Mouse (Mus musculus): ENCODE measurements around the gene Rnf185. TPM values are rescaled to one million over a fixed set of nuclear protein-coding genes. Genes with fewer than 3 reads are reported as not detected.

Gene Rnf185
- polyA plus RNA-seq, 1 experiment from 2014 or later = 9.7 TPM

DNA sequence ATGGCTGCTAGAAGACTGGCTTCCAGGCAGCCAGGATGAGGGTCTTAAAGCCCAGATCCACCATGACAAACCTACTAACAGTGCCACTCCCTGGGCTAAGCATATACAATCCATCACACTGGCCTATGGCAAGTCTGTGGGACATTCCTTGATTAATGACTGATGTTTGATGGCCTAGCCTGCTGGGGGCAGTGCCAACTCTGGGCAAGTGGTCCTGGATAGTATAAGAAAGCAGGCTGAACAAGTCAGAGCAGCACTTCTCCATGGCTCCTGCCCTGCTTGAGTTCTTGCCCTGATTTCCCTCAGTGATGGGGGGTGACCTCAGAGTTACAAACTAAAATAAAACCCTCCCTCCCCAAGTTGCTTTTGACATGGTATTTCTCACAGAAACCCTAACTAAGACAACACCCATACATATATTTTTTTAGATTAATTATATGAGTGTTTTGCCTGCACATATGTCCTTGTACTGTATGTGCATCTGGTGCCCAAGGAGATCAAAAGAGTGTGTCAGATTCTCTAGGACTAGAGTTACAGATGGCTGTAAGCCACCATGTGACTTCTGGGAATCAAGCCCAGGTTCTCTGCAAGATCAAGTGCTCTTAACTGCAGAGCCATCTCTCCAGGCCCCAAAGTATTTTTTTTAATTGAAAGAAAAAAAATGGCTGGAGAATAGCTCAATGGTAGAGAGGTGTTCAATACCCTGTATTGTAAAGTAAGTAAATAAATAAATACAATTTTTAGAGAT, 10.3 kb downstream of the Rnf185 start:
- ATAC-seq = no peak
- DNase-seq = no peak

DNA sequence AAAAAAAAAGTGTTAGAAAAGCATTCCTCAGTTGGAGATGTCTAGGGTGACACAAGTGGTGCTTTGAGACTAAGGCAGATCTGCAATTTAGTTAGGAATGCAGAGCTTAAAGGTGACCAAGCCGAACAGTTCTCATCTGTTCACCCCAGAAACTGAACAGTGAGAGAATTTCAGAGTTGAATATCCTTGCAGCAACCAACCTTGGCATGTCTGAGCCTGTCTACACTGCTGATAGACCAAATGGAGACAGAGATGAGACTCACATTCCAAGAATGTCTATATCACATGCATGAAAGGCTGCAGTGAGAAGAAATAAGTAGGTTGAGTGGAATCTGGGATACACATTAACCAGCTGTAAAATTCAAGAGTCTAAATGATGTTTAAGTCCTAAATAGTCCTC, 14.5 kb downstream of the Rnf185 start:
- Histone ChIP-seq H3K27ac (ENCODE audit: low read depth) (no peak overlapping the region), H3K4me1 (ENCODE audit: insufficient read depth) (no peaks in the 10 kb centered on the region), H3K36me3 (replicated peaks; ENCODE audit: insufficient read depth, low read length) (no peaks in the 10 kb centered on the region), H3K4me2 (ENCODE audit: low read depth, low read length) (no peak overlapping the region), H3K9ac (replicated peaks) (no peak overlapping the region), H3K4me3 (ENCODE audit: low read depth, low read length) (no peak overlapping the region), H3K27me3 (ENCODE audit: insufficient read depth, low read length) (no peaks in the 10 kb centered on the region), H3K9me3 (ENCODE audit: low read length) (no peaks in the 10 kb centered on the region)
- WGBS (ENCODE audit: insufficient replicate concordance) = 87% methylated on average over 1 of the region's 1 CpGs
- ATAC-seq (no peak), DNase-seq (no peak)
- no peak for TF ChIP-seq EP300 (IDR thresholded peaks at IDR 0.05; ENCODE audit: low read depth)
- no peak for TF ChIP-seq CTCF (IDR thresholded peaks at IDR 0.05; ENCODE audit: low read depth)

More for the DNA sequence above, 10.3 kb downstream of the Rnf185 start:
- Histone ChIP-seq H3K4me3 (ENCODE audit: low read depth, low read length) (no peak overlapping the region), H3K4me2 (ENCODE audit: low read depth, low read length) (no peak overlapping the region), H3K36me3 (replicated peaks; ENCODE audit: insufficient read depth, low read length) (no peaks in the 10 kb centered on the region), H3K4me1 (ENCODE audit: insufficient read depth) (no peaks in the 10 kb centered on the region), H3K27ac (ENCODE audit: low read depth) (no peak overlapping the region), H3K9me3 (ENCODE audit: low read length) (no peaks in the 10 kb centered on the region), H3K27me3 (ENCODE audit: insufficient read depth, low read length) (no peaks in the 10 kb centered on the region), H3K9ac (replicated peaks) (no peak overlapping the region)
- TF ChIP-seq EP300 (IDR thresholded peaks at IDR 0.05; ENCODE audit: low read depth) (no peak), CTCF (IDR thresholded peaks at IDR 0.05; ENCODE audit: low read depth) (no peak)

DNA sequence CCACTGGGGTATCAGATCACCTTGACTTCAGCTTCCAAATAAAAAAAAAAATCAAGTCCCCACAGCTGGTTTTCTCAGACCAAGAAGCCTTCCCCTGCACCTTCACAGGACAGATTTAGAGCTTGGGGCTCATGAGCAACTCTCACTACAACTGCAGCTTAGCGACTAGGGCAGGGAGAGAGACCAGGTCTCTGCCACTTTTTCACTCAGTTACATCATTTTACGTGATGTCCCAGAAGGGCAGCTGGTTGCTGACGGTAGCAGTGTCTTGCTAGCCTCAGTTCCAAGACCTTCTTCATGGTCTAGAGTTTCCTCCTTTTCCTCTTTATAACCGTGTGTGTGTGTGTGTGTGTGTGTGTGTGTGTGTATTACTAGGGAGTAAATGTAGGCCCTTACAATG, 18.4 kb downstream of the Rnf185 start:
- ATAC-seq = no peak
- DNase-seq = no peak
- H3K4me2 ChIP-seq (ENCODE audit: low read depth, low read length) = no peak overlapping the region
- no peaks in the 10 kb centered on the region for H3K27me3 ChIP-seq (ENCODE audit: insufficient read depth, low read length)
- 72% methylated on average over 4 of the region's 4 CpGs for WGBS (ENCODE audit: insufficient replicate concordance)
- no peak overlapping the region for H3K9ac ChIP-seq (replicated peaks)
- TF ChIP-seq EP300 (IDR thresholded peaks at IDR 0.05; ENCODE audit: low read depth) = no peak
- no peak for TF ChIP-seq CTCF (IDR thresholded peaks at IDR 0.05; ENCODE audit: low read depth)
- no peak overlapping the region for H3K27ac ChIP-seq (ENCODE audit: low read depth)
- H3K4me3 ChIP-seq (ENCODE audit: low read depth, low read length) = no peak overlapping the region
- 0 out of 2 replicates have a peak, but pooled peaks cover 2% of the 10 kb centered on the region for H3K4me1 ChIP-seq (ENCODE audit: insufficient read depth)
- no peaks in the 10 kb centered on the region for H3K9me3 ChIP-seq (ENCODE audit: low read length)
- H3K36me3 ChIP-seq (replicated peaks; ENCODE audit: insufficient read depth, low read length) = no peaks in the 10 kb centered on the region

DNA sequence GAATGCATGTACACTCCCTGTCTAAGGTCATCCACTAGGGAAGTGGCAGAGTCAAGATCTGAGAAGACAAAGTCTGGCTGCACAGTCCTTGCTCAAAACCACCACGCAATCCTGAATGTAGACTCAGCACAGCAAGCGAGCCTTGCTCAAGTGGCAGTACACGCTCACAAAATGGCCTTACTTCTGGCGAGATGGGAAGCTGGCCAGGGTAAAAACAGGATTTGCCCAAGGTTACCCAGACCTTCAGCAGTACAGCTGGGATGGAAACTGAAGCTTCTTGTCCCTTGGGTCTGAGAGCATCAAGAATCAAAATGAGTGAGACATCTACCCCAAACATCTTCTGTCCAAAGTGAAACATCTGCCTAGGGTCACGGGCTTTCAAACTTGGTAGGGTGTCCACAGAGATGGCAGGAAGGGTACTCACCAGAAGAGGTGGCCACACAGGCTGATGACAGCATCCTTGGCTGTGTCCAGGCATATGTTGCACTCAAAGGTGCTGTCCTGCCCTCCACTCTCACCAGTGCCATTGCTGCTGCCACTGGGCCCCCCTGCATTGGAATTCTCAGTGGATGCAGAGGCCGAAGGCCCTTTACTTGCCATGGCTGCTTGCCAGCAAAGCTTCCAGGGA, 20.1 kb downstream of the Rnf185 start:
- Histone ChIP-seq H3K4me3 (ENCODE audit: low read depth, low read length) (no peak overlapping the region), H3K4me1 (ENCODE audit: insufficient read depth) (0 out of 2 replicates have a peak, but pooled peaks cover 2% of the 10 kb centered on the region), H3K9ac (replicated peaks) (no peak overlapping the region), H3K27ac (ENCODE audit: low read depth) (no peak overlapping the region), H3K27me3 (ENCODE audit: insufficient read depth, low read length) (no peaks in the 10 kb centered on the region), H3K36me3 (replicated peaks; ENCODE audit: insufficient read depth, low read length) (no peaks in the 10 kb centered on the region), H3K4me2 (ENCODE audit: low read depth, low read length) (no peak overlapping the region), H3K9me3 (ENCODE audit: low read length) (no peaks in the 10 kb centered on the region)
- 85% methylated on average over 6 of the region's 6 CpGs for WGBS (ENCODE audit: insufficient replicate concordance)
- TF ChIP-seq EP300 (IDR thresholded peaks at IDR 0.05; ENCODE audit: low read depth) (no peak), CTCF (IDR thresholded peaks at IDR 0.05; ENCODE audit: low read depth) (no peak)
- DNase-seq (no peak), ATAC-seq (no peak)

DNA sequence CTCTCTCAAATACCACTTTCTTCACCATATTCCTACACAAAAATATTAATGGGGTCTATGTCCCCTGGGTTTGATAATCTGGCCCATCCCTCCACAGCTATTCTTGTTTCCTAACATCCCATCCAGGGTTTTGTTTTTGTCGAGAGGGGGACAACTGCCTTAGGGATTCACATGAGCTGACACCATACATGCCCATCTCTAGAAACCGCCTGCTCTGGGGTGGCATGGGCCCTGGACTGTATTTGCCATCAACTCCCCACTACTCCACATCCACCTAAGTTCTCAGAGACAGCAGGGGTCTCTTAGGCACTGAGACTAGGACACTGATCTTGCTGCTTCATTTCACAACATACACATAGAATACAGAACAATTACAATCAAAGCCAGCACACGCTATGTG, 20.6 kb downstream of the Rnf185 start:
- no peaks in the 10 kb centered on the region for H3K9me3 ChIP-seq (ENCODE audit: low read length)
- H3K27ac ChIP-seq (ENCODE audit: low read depth) = no peak overlapping the region
- no peak overlapping the region for H3K4me2 ChIP-seq (ENCODE audit: low read depth, low read length)
- 0 out of 2 replicates have a peak, but pooled peaks cover 2% of the 10 kb centered on the region for H3K4me1 ChIP-seq (ENCODE audit: insufficient read depth)
- H3K27me3 ChIP-seq (ENCODE audit: insufficient read depth, low read length) = no peaks in the 10 kb centered on the region
- no peak for ATAC-seq
- no peak for DNase-seq
- H3K36me3 ChIP-seq (replicated peaks; ENCODE audit: insufficient read depth, low read length) = no peaks in the 10 kb centered on the region; the same call in 1 of the 2 replicates
- no peak overlapping the region for H3K4me3 ChIP-seq (ENCODE audit: low read depth, low read length)
- 84% methylated on average over 3 of the region's 3 CpGs for WGBS (ENCODE audit: insufficient replicate concordance)
- TF ChIP-seq EP300 (IDR thresholded peaks at IDR 0.05; ENCODE audit: low read depth) (no peak), CTCF (IDR thresholded peaks at IDR 0.05; ENCODE audit: low read depth) (no peak)
- H3K9ac ChIP-seq (replicated peaks) = no peak overlapping the region

DNA sequence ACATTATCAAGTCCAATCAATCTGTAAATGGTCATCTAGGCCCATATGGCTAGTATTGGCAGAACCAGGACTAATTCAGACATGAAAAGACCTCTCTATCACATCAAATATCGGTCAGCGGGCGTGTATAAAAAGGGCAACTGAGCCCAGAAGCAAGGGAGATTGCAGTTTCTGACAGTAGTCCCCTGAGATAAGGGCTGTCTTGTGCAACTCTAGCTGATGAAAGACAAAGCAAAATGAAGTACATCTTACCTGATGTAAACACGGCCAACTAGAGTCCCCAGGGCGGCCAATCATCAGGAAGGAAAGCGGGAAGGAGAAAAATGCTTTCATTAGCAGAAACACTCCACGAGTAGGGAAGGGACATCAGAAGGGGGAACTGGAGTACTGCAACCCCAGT, 23.5 kb downstream of the Rnf185 start:
- no peaks in the 10 kb centered on the region for H3K9me3 ChIP-seq (ENCODE audit: low read length)
- DNase-seq (no peak), ATAC-seq (0 out of 2 replicates have a peak, but pooled peaks have one; percentile 36)
- 0 out of 2 replicates have a peak, but pooled peaks cover 2% of the 10 kb centered on the region for H3K4me1 ChIP-seq (ENCODE audit: insufficient read depth)
- peak overlapping the region; percentile 7; the same call in 1 of the 2 replicates for H3K27ac ChIP-seq (ENCODE audit: low read depth)
- H3K9ac ChIP-seq (replicated peaks) = no peak overlapping the region
- WGBS (ENCODE audit: insufficient replicate concordance) = 64% methylated on average over 7 of the region's 7 CpGs
- peaks cover 9% of the 10 kb centered on the region for H3K36me3 ChIP-seq (replicated peaks; ENCODE audit: insufficient read depth, low read length)
- TF ChIP-seq EP300 (IDR thresholded peaks at IDR 0.05; ENCODE audit: low read depth) (no peak), CTCF (IDR thresholded peaks at IDR 0.05; ENCODE audit: low read depth) (no peak)
- no peak overlapping the region for H3K4me2 ChIP-seq (ENCODE audit: low read depth, low read length)
- H3K4me3 ChIP-seq (ENCODE audit: low read depth, low read length) = no peak overlapping the region
- H3K27me3 ChIP-seq (ENCODE audit: insufficient read depth, low read length) = no peaks in the 10 kb centered on the region
